Mouse (Mus musculus) forebrain, embryonic 13.5 days (tissue): ENCODE data around the gene Asah2. TPM values are rescaled to one million over a fixed set of nuclear protein-coding genes. Genes with fewer than 3 reads are reported as not detected.
A peak's percentile ranks its signal among the peaks of the same experiment; 100 is the strongest.

Experiments
- ATAC-seq: fragments of 200-750 bp; cut with Nextera tagmentation; 2 replicates; pipeline ENCODE4 v1.8.0; 2017
- H3K27ac ChIP-seq: fragments of 300-500 bp; sonication (generic); 2 replicates; pipeline ENCODE4 v1.5.1; 2015; ENCODE audit warnings: inconsistent platforms, mild to moderate bottlenecking, moderate library complexity
- H3K27me3 ChIP-seq: fragments of 300-500 bp; sonication (generic); 2 replicates; pipeline ENCODE4 v1.6.1; 2015; ENCODE audit warnings: mild to moderate bottlenecking, inconsistent platforms
- H3K36me3 ChIP-seq: fragments of 300-500 bp; sonication (generic); 2 replicates; pipeline ENCODE4 v1.6.1; 2015; ENCODE audit warnings: mild to moderate bottlenecking, inconsistent platforms; ENCODE audit not compliant: poor library complexity, severe bottlenecking
- H3K4me1 ChIP-seq: fragments of 300-500 bp; sonication (generic); 2 replicates; pipeline ENCODE4 v1.6.1; 2015; ENCODE audit warnings: inconsistent platforms
- H3K4me2 ChIP-seq: fragments of 300-500 bp; sonication (generic); 2 replicates; pipeline ENCODE4 v1.6.1; 2015; ENCODE audit warnings: inconsistent platforms, mild to moderate bottlenecking, moderate library complexity
- H3K4me3 ChIP-seq: fragments of 300-500 bp; sonication (generic); 2 replicates; pipeline ENCODE4 v1.5.1; 2015; ENCODE audit warnings: mild to moderate bottlenecking, inconsistent platforms
- H3K9ac ChIP-seq: fragments of 300-500 bp; sonication (generic); 2 replicates; pipeline ENCODE4 v1.6.1; 2015; ENCODE audit warnings: mild to moderate bottlenecking, inconsistent platforms
- H3K9me3 ChIP-seq: fragments of 300-500 bp; sonication (generic); replicated peaks from 2 replicates; pipeline ENCODE4 v1.6.1; 2016; ENCODE audit warnings: inconsistent platforms
- WGBS: fragments of 180-500 bp; shearing (Covaris S2); methylation state at CpG from one replicate; pipeline ENCODE4 v1.1.7; 2015; 5-methylcytosine and 5-hydroxymethylcytosine counted together
- polyA plus RNA-seq: library from polyadenylated mRNA; unstranded; fragments of >200 nt; fragmentation: Nextera tagmentation; extraction: Ambion mirVana; gene quantifications from 2 replicates; pipeline ENCODE4 v1.2.1, GENCODE M21; 2015

Gene Asah2
- polyA plus RNA-seq, 1 experiment from 2014 or later = 0.34 TPM

- Histone ChIP-seq H3K9ac (no peak overlapping the region), H3K27me3 (no peaks in the 10 kb centered on the region), H3K4me1 (no peaks in the 10 kb centered on the region), H3K4me3 (no peak overlapping the region), H3K9me3 (no peaks in the 10 kb centered on the region), H3K4me2 (no peak overlapping the region), H3K36me3 (no peaks in the 10 kb centered on the region), H3K27ac (no peak overlapping the region)
- peak; percentile 81 for ATAC-seq
- WGBS = 2% methylated on average over 1 of the region's 1 CpGs
Measured at GRCm38 (mm10) chr19:32030430-32030829, 77.6 kb downstream of the Asah2 start.

GRCm38 (mm10) chr19:32025443-32025842 lies 82.6 kb downstream of the Asah2 start:
- Histone ChIP-seq H3K36me3 (no peaks in the 10 kb centered on the region), H3K4me2 (no peak overlapping the region), H3K4me3 (no peak overlapping the region), H3K4me1 (no peaks in the 10 kb centered on the region), H3K9ac (no peak overlapping the region), H3K27me3 (no peaks in the 10 kb centered on the region), H3K9me3 (no peaks in the 10 kb centered on the region), H3K27ac (no peak overlapping the region)
- WGBS = 93% methylated on average over 3 of the region's 3 CpGs
- ATAC-seq = no peak

- ATAC-seq = no peak
- Histone ChIP-seq H3K4me3 (no peak overlapping the region), H3K9ac (no peak overlapping the region), H3K9me3 (no peaks in the 10 kb centered on the region), H3K27me3 (no peaks in the 10 kb centered on the region), H3K4me1 (no peaks in the 10 kb centered on the region), H3K4me2 (no peak overlapping the region), H3K36me3 (no peaks in the 10 kb centered on the region), H3K27ac (no peak overlapping the region)
- WGBS = 69% methylated on average over 8 of the region's 8 CpGs
Measured at GRCm38 (mm10) chr19:32019722-32020121, 88.3 kb downstream of the Asah2 start.

- WGBS = 85% methylated on average over 7 of the region's 7 CpGs
- Histone ChIP-seq H3K27ac (no peak overlapping the region), H3K4me3 (no peak overlapping the region), H3K9ac (no peak overlapping the region), H3K4me2 (no peak overlapping the region), H3K9me3 (no peaks in the 10 kb centered on the region), H3K27me3 (no peaks in the 10 kb centered on the region), H3K4me1 (no peaks in the 10 kb centered on the region), H3K36me3 (no peaks in the 10 kb centered on the region)
- no peak for ATAC-seq
Measured at GRCm38 (mm10) chr19:32018585-32018984, 89.4 kb downstream of the Asah2 start.

- H3K27me3 ChIP-seq = no peaks in the 10 kb centered on the region
- no peaks in the 10 kb centered on the region for H3K9me3 ChIP-seq
- no peak overlapping the region for H3K4me3 ChIP-seq
- ATAC-seq = no peak
- no peak overlapping the region for H3K27ac ChIP-seq
- H3K36me3 ChIP-seq = no peaks in the 10 kb centered on the region
- 96% methylated on average over 5 of the region's 5 CpGs for WGBS
- no peak overlapping the region for H3K9ac ChIP-seq
- H3K4me2 ChIP-seq = no peak overlapping the region
- no peaks in the 10 kb centered on the region for H3K4me1 ChIP-seq
Measured at GRCm38 (mm10) chr19:32018053-32018452, 90.0 kb downstream of the Asah2 start.

- Histone ChIP-seq H3K4me3 (no peak overlapping the region), H3K27me3 (no peaks in the 10 kb centered on the region), H3K36me3 (no peaks in the 10 kb centered on the region), H3K27ac (no peak overlapping the region), H3K9ac (no peak overlapping the region), H3K9me3 (no peaks in the 10 kb centered on the region), H3K4me2 (no peak overlapping the region), H3K4me1 (no peaks in the 10 kb centered on the region)
- 82% methylated on average over 5 of the region's 5 CpGs for WGBS
- no peak for ATAC-seq
Measured at GRCm38 (mm10) chr19:32002623-32003022, 105.4 kb downstream of the Asah2 start.

- Histone ChIP-seq H3K4me2 (no peak overlapping the region), H3K36me3 (no peaks in the 10 kb centered on the region), H3K4me3 (no peak overlapping the region), H3K9me3 (no peaks in the 10 kb centered on the region), H3K27ac (no peak overlapping the region), H3K27me3 (no peaks in the 10 kb centered on the region), H3K9ac (no peak overlapping the region), H3K4me1 (no peaks in the 10 kb centered on the region)
- ATAC-seq = no peak
- 87% methylated on average over 3 of the region's 3 CpGs for WGBS
Measured at GRCm38 (mm10) chr19:31996916-31997315, 111.1 kb downstream of the Asah2 start.

- no peaks in the 10 kb centered on the region for H3K36me3 ChIP-seq
- no peak for ATAC-seq
- no peak overlapping the region for H3K4me3 ChIP-seq
- no peaks in the 10 kb centered on the region for H3K9me3 ChIP-seq
- no peak overlapping the region for H3K9ac ChIP-seq
- no peak overlapping the region for H3K27ac ChIP-seq
- H3K4me1 ChIP-seq = no peaks in the 10 kb centered on the region
- H3K27me3 ChIP-seq = no peaks in the 10 kb centered on the region
- WGBS = 90% methylated on average over 6 of the region's 6 CpGs
- no peak overlapping the region for H3K4me2 ChIP-seq
Measured at GRCm38 (mm10) chr19:31991057-31991456, 117.0 kb downstream of the Asah2 start.

- no peaks in the 10 kb centered on the region for H3K27me3 ChIP-seq
- 75% methylated on average over 2 of the region's 2 CpGs for WGBS
- no peaks in the 10 kb centered on the region for H3K36me3 ChIP-seq
- H3K9ac ChIP-seq = no peak overlapping the region
- no peak overlapping the region for H3K4me2 ChIP-seq
- ATAC-seq = no peak
- H3K4me3 ChIP-seq = no peak overlapping the region
- H3K27ac ChIP-seq = no peak overlapping the region
- no peaks in the 10 kb centered on the region for H3K9me3 ChIP-seq
- no peaks in the 10 kb centered on the region for H3K4me1 ChIP-seq
Measured at GRCm38 (mm10) chr19:31975882-31976281, 132.1 kb downstream of the Asah2 start.

- no peaks in the 10 kb centered on the region for H3K36me3 ChIP-seq
- H3K9me3 ChIP-seq = no peaks in the 10 kb centered on the region
- no peak overlapping the region for H3K4me3 ChIP-seq
- H3K4me1 ChIP-seq = no peaks in the 10 kb centered on the region
- H3K27ac ChIP-seq = no peak overlapping the region
- H3K27me3 ChIP-seq = no peaks in the 10 kb centered on the region
- WGBS = 9% methylated on average over 6 of the region's 6 CpGs
- peak; percentile 97 for ATAC-seq
- H3K9ac ChIP-seq = no peak overlapping the region
- H3K4me2 ChIP-seq = no peak overlapping the region
Measured at GRCm38 (mm10) chr19:31971998-31972397, 136.0 kb downstream of the Asah2 start.

GRCm38 (mm10) chr19:31971405-31971804 lies 136.6 kb downstream of the Asah2 start:
- Histone ChIP-seq H3K4me2 (no peak overlapping the region), H3K27me3 (no peaks in the 10 kb centered on the region), H3K27ac (no peak overlapping the region), H3K4me1 (no peaks in the 10 kb centered on the region), H3K36me3 (no peaks in the 10 kb centered on the region), H3K4me3 (no peak overlapping the region), H3K9me3 (no peaks in the 10 kb centered on the region), H3K9ac (no peak overlapping the region)
- WGBS = 49% methylated on average over 3 of the region's 3 CpGs
- ATAC-seq = no peak

GRCm38 (mm10) chr19:31967933-31968532 lies 140.0 kb downstream of the Asah2 start:
- H3K9ac ChIP-seq = no peak overlapping the region
- H3K9me3 ChIP-seq = no peaks in the 10 kb centered on the region
- H3K27me3 ChIP-seq = no peaks in the 10 kb centered on the region
- no peaks in the 10 kb centered on the region for H3K4me1 ChIP-seq
- no peak overlapping the region for H3K27ac ChIP-seq
- WGBS = 74% methylated on average over 5 of the region's 5 CpGs
- H3K36me3 ChIP-seq = no peaks in the 10 kb centered on the region
- 0 out of 2 replicates have a peak, but pooled peaks have one; percentile 27 for ATAC-seq
- no peak overlapping the region for H3K4me2 ChIP-seq
- H3K4me3 ChIP-seq = no peak overlapping the region

- Histone ChIP-seq H3K9ac (no peak overlapping the region), H3K4me3 (no peak overlapping the region), H3K27ac (no peak overlapping the region), H3K4me2 (no peak overlapping the region), H3K9me3 (no peaks in the 10 kb centered on the region), H3K27me3 (no peaks in the 10 kb centered on the region), H3K36me3 (no peaks in the 10 kb centered on the region), H3K4me1 (no peaks in the 10 kb centered on the region)
- WGBS = 69% methylated on average over 3 of the region's 3 CpGs
- no peak for ATAC-seq
Measured at GRCm38 (mm10) chr19:31963147-31963546, 144.9 kb downstream of the Asah2 start.
